Mouse (Mus musculus) intestine, embryonic 16.5 days (tissue): ENCODE results near the gene Shisa7. TPM values are rescaled to one million over a fixed set of nuclear protein-coding genes. Genes with fewer than 3 reads are reported as not detected.
A peak's percentile ranks its signal among the peaks of the same experiment; 100 is the strongest.
"Not testable (repeated sequence)": the region's sequence is repeated elsewhere in the genome, so short reads cannot be mapped to it uniquely, and the experiment has no call there.

Experiments
- ATAC-seq: fragments of 200-750 bp; cut with Nextera tagmentation; 2 replicates; pipeline ENCODE4 v1.8.0; 2017; ENCODE audit warnings: moderate TSS enrichment, moderate library complexity
- H3K27ac ChIP-seq: fragments of 300-500 bp; sonication (generic); 2 replicates; pipeline ENCODE4 v1.5.1; 2014; ENCODE audit warnings: mild to moderate bottlenecking, low read length
- H3K27me3 ChIP-seq: fragments of 300-500 bp; sonication (generic); replicated peaks from 2 replicates; pipeline ENCODE4 v1.6.1; 2014; ENCODE audit warnings: low read length, control low read depth, mixed read lengths; ENCODE audit not compliant: control insufficient read depth, insufficient read depth
- H3K36me3 ChIP-seq: fragments of 300-500 bp; sonication (generic); 2 replicates; pipeline ENCODE4 v1.6.1; 2014; ENCODE audit warnings: low read length, control low read depth; ENCODE audit not compliant: control insufficient read depth, insufficient read depth
- H3K4me1 ChIP-seq: fragments of 300-500 bp; sonication (generic); 2 replicates; pipeline ENCODE4 v1.6.1; 2014; ENCODE audit warnings: low read length, control low read depth, mixed read lengths; ENCODE audit not compliant: control insufficient read depth, insufficient read depth
- H3K4me2 ChIP-seq: fragments of 300-500 bp; sonication (generic); 2 replicates; pipeline ENCODE4 v1.6.1; 2014; ENCODE audit warnings: low read depth, low read length, control low read depth
- H3K4me3 ChIP-seq: fragments of 300-500 bp; sonication (generic); 2 replicates; pipeline ENCODE4 v1.5.1; 2014; ENCODE audit warnings: mild to moderate bottlenecking, low read length
- H3K9ac ChIP-seq: fragments of 300-500 bp; sonication (generic); 2 replicates; pipeline ENCODE4 v1.6.1; 2014; ENCODE audit warnings: low read depth, low read length
- H3K9me3 ChIP-seq: fragments of 300-500 bp; sonication (generic); 2 replicates; pipeline ENCODE4 v1.6.1; 2016; ENCODE audit warnings: low read length, control low read depth; ENCODE audit not compliant: control insufficient read depth
- WGBS: fragments of 180-500 bp; shearing (Covaris S2); extraction: QIAGEN DNeasy Blood & Tissue Kit; methylation state at CpG from one replicate; pipeline ENCODE4 v1.1.7; 2014; 5-methylcytosine and 5-hydroxymethylcytosine counted together
- polyA plus RNA-seq: library from polyadenylated mRNA; unstranded; fragments of >200 nt; fragmentation: Nextera tagmentation; extraction: Ambion mirVana; gene quantifications from 2 replicates; pipeline ENCODE4 v1.2.1, GENCODE M21; 2015

The Shisa7 gene
- polyA plus RNA-seq, 1 experiment from 2014 or later, result 0.15 TPM

DNA sequence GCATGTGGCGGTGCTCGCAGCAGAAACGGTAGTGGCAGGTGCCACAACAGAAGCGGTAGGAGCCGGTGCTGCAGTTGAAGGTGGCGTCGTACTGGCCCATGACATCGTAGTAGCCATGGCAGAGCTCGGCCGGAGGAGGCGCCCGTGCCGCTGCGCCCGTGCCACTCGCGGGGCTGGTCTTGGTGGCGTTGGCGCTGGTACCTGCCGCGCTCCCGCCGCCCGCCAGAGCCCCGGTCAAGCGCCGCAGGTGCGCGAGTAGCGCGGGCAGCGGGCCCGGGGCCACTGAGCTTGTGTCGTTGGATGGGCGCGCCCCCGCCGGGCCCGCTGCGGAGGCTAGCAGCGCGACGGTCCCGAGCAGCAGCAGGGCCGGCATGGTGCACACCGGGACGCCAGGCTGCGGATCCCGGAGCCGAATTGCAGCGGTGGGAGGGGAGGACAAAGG is 8.1 kb downstream of the Shisa7 start:
- H3K27me3 ChIP-seq, result peaks cover 45% of the 10 kb centered on the region
- peak overlapping the region; percentile 52 for H3K4me3 ChIP-seq
- no peak overlapping the region for H3K27ac ChIP-seq
- H3K9ac ChIP-seq, result peak overlapping the region; percentile 61
- ATAC-seq, result peak; percentile 92
- no peaks in the 10 kb centered on the region for H3K36me3 ChIP-seq
- peaks cover 8% of the 10 kb centered on the region; the same call in 1 of the 2 replicates for H3K4me1 ChIP-seq
- H3K9me3 ChIP-seq, result no peaks in the 10 kb centered on the region
- WGBS, result under 1% methylated on average over 50 of the region's 51 CpGs
- peak overlapping the region; percentile 92 for H3K4me2 ChIP-seq

DNA sequence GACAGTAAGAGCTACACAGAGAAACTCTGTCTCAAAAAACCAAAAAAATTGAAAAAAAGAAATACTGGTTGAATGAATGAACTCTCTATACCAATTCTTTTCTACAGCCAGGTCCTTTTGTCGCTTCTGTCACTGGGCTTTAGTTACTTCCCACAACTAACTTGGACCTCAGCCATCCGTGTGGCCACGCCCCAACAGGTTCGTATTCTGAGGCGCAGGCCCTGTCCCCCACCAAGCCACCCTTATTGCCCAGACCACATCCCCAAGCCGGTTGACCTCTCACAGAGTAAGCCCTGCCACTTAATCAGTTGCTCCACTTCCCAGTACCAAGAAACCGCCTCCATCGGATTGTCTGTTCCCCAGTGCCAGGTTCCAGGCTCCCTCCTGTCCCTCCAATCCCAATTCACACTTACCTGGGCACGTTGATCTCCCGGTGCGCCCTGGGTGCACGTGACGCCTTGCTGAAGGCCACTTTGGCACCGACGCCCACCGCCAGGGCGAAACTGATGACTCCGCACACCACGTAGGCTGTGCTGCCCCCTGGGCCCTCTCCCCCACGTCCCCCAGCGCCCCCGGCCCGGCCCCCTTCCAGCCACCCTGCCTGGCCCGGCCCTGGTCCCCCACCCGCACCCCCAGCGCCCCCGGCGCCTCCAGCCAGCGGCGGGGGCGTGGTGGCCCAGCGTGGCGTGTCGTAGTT is 8.7 kb downstream of the Shisa7 start:
- peak; percentile 50 for ATAC-seq
- H3K9me3 ChIP-seq, result no peaks in the 10 kb centered on the region
- H3K27ac ChIP-seq, result no peak overlapping the region
- WGBS, result 5% methylated on average over 34 of the region's 34 CpGs
- H3K9ac ChIP-seq, result peak overlapping the region; percentile 61
- H3K4me2 ChIP-seq, result peak overlapping the region; percentile 92
- peak overlapping the region; percentile 52 for H3K4me3 ChIP-seq
- peaks cover 50% of the 10 kb centered on the region for H3K27me3 ChIP-seq
- H3K36me3 ChIP-seq, result no peaks in the 10 kb centered on the region
- H3K4me1 ChIP-seq, result peaks cover 8% of the 10 kb centered on the region; the same call in 1 of the 2 replicates

GRCm38 (mm10) chr7:4830476-4830875 is 14.0 kb downstream of the Shisa7 start:
- ATAC-seq, result no peak
- Histone ChIP-seq H3K4me1 (no peaks in the 10 kb centered on the region), H3K4me2 (no peak overlapping the region), H3K4me3 (no peak overlapping the region), H3K36me3 (no peaks in the 10 kb centered on the region), H3K9me3 (no peaks in the 10 kb centered on the region), H3K27me3 (peaks cover 34% of the 10 kb centered on the region), H3K9ac (no peak overlapping the region), H3K27ac (no peak overlapping the region)
- WGBS, result 3% methylated on average over 12 of the region's 12 CpGs

GRCm38 (mm10) chr7:4825365-4825764 is 19.1 kb downstream of the Shisa7 start:
- Histone ChIP-seq H3K4me1 (no peaks in the 10 kb centered on the region), H3K36me3 (no peaks in the 10 kb centered on the region), H3K27ac (no peak overlapping the region), H3K4me2 (no peak overlapping the region), H3K9ac (no peak overlapping the region), H3K4me3 (no peak overlapping the region), H3K27me3 (peaks cover 3% of the 10 kb centered on the region; the same call in 1 of the 2 replicates), H3K9me3 (no peaks in the 10 kb centered on the region)
- 45% methylated on average over 4 of the region's 4 CpGs for WGBS
- ATAC-seq, result no peak

GRCm38 (mm10) chr7:4822162-4822907 is 22.2 kb downstream of the Shisa7 start:
- Histone ChIP-seq H3K4me2 (no peak overlapping the region), H3K4me1 (0 out of 2 replicates have a peak, but pooled peaks cover 4% of the 10 kb centered on the region), H3K27ac (no peak overlapping the region), H3K4me3 (no peak overlapping the region), H3K9me3 (no peaks in the 10 kb centered on the region), H3K27me3 (no peaks in the 10 kb centered on the region), H3K9ac (no peak overlapping the region), H3K36me3 (no peaks in the 10 kb centered on the region)
- ATAC-seq, result no peak
- 57% methylated on average over 6 of the region's 6 CpGs for WGBS

DNA sequence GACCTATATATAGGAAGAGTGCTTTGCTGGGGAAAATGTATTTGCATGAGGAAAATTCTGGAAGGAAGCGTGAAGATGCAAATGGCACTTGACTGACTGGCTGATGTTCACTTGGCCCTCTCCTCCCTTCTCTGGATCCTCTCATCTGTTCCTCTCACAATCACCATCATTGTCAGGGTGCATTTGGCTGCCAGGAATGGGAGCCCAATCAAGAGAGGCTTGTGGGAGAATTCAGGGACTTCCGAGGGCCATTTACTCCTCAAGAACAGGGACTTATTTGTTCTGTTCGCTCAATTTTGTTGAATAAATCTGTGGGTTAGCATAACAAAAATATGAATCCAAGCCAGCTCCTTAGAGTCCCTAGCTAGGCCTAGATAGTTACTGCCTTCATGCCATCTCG is 22.8 kb downstream of the Shisa7 start:
- Histone ChIP-seq H3K4me1 (0 out of 2 replicates have a peak, but pooled peaks cover 4% of the 10 kb centered on the region), H3K27ac (no peak overlapping the region), H3K9me3 (no peaks in the 10 kb centered on the region), H3K4me3 (no peak overlapping the region), H3K9ac (no peak overlapping the region), H3K36me3 (no peaks in the 10 kb centered on the region), H3K4me2 (no peak overlapping the region), H3K27me3 (no peaks in the 10 kb centered on the region)
- ATAC-seq, result no peak
- 81% methylated on average over 4 of the region's 4 CpGs for WGBS

GRCm38 (mm10) chr7:4820925-4821324 is 23.6 kb downstream of the Shisa7 start:
- WGBS, result 84% methylated on average over 7 of the region's 7 CpGs
- H3K4me3 ChIP-seq, H3K9me3 ChIP-seq, H3K27ac ChIP-seq, H3K9ac ChIP-seq, H3K36me3 ChIP-seq, H3K4me2 ChIP-seq, ATAC-seq, H3K27me3 ChIP-seq, H3K4me1 ChIP-seq: not testable (repeated sequence)

DNA sequence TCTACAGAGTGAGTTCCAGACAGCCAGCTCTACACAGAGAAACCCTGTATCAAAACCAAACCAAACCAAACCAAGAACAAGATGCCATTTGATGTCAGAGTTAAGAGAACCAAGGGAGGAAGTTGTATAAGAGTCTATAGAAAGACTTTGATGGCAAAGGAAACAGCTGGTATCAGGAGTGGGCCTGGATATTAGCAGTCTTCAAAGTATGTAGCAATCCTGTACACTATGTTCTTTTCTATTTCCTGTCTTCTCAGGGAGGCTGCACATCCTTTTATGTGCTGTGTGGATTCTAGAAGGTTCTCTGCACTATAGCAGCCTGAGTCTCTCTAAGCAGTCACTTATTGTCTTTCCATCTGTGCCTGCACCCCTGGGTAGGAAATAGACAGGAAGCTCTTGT is 27.9 kb downstream of the Shisa7 start:
- Histone ChIP-seq H3K27me3 (no peaks in the 10 kb centered on the region), H3K36me3 (no peaks in the 10 kb centered on the region), H3K9me3 (no peaks in the 10 kb centered on the region), H3K4me2 (no peak overlapping the region), H3K4me3 (no peak overlapping the region), H3K9ac (no peak overlapping the region), H3K4me1 (peaks cover 7% of the 10 kb centered on the region; the same call in 1 of the 2 replicates), H3K27ac (no peak overlapping the region)
- ATAC-seq, result no peak

- Histone ChIP-seq H3K9me3 (no peaks in the 10 kb centered on the region), H3K27me3 (no peaks in the 10 kb centered on the region), H3K4me1 (peaks cover 26% of the 10 kb centered on the region), H3K9ac (peak overlapping the region; percentile 64), H3K4me2 (peak overlapping the region; percentile 57), H3K36me3 (peaks cover 6% of the 10 kb centered on the region), H3K27ac (peak overlapping the region; percentile 88), H3K4me3 (peak overlapping the region; percentile 94)
- ATAC-seq, result no peak
- WGBS, result 25% methylated on average over 8 of the region's 8 CpGs
Measured at GRCm38 (mm10) chr7:4813105-4813791, 31.2 kb downstream of the Shisa7 start.
